9 mouse cellular contexts compared by ENCODE assay signal in the genomic region with DNA sequence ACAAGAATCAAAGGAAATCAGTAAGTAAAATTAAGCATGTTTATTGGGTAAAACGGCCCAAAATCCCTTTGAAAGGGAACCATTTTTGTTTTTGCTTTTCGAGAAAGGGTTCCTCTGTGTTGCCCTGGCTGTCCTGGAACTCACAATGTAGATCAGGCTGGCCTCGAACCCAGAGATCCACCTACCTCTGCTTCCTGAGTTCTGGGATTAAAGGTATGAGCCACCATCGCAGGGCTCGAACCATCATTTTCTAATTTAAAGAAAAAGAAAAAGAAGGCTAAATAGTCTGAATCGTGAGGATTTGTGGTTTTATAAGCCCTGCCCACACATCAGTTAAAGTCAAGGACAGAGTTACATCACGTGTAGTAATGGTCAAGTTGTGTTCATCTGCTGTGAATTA. TPM values are rescaled to one million over a fixed set of nuclear protein-coding genes. Genes with fewer than 3 reads are reported as not detected.
DNase-seq lines count a peak whose midpoint lies in the region; ATAC-seq lines count a peak whose summit lies in the region.
"Had no signal": no experiment of that assay in that cellular context is flagged by ENCODE, and none has a peak within 500 bp of the region (broad histone marks: within the 10 kb centered on the region; RNA-seq: fewer than 3 reads in every experiment).

No protein-coding gene starts in this region.

- H3K9ac ChIP-seq in forebrain, embryonic 15.5 days (replicated peaks): peak overlapping the region; percentile 88
- peak overlapping the region; percentile 96 for H3K9ac ChIP-seq in liver, embryonic 16.5 days (ENCODE audit: low read depth, low read length)

- no peaks in the 10 kb centered on the region for H3K27me3 ChIP-seq in forebrain, embryonic 15.5 days
- H3K27me3 ChIP-seq in liver, embryonic 16.5 days (ENCODE audit: control insufficient read depth, insufficient read depth, low read depth, low read length): no peaks in the 10 kb centered on the region
- H3K27me3 ChIP-seq: Patski had no signal

- intact Hi-C loops in heart, postnatal 36 days (cut with DNase I): loop anchor here (5.0 kb wide), 1 partner anchor 54 kb away; a partner anchor contains a TSS

- peaks cover 5% of the 10 kb centered on the region for H3K36me3 ChIP-seq in forebrain, embryonic 15.5 days
- peaks cover 15% of the 10 kb centered on the region for H3K36me3 ChIP-seq in liver, embryonic 16.5 days (ENCODE audit: control insufficient read depth, insufficient read depth)

- H3K9me3 ChIP-seq in forebrain, embryonic 15.5 days: no peaks in the 10 kb centered on the region
- H3K9me3 ChIP-seq in liver, embryonic 16.5 days (replicated peaks; ENCODE audit: control insufficient read depth, low read length): no peaks in the 10 kb centered on the region

- H3K4me2 ChIP-seq in forebrain, embryonic 15.5 days (replicated peaks): peak overlapping the region; percentile 66
- H3K4me2 ChIP-seq in liver, embryonic 16.5 days (ENCODE audit: low read depth, low read length): peak overlapping the region; percentile 83

- H3K4me1 ChIP-seq in forebrain, embryonic 15.5 days: peaks cover 39% of the 10 kb centered on the region
- H3K4me1 ChIP-seq in liver, embryonic 16.5 days (ENCODE audit: control insufficient read depth, low read depth, low read length): peaks cover 19% of the 10 kb centered on the region

- peak overlapping the region; percentile 91 for H3K4me3 ChIP-seq in forebrain, embryonic 15.5 days
- peak overlapping the region; percentile 96 for H3K4me3 ChIP-seq in liver, embryonic 16.5 days (ENCODE audit: low read depth, low read length)

- peak overlapping the region; percentile 97; the same call in 1 of the 2 replicates for H3K27ac ChIP-seq in forebrain, embryonic 15.5 days (replicated peaks)
- peak overlapping the region; percentile 98 for H3K27ac ChIP-seq in liver, embryonic 16.5 days (ENCODE audit: low read length)

- DNase-seq in heart, adult 11 months: peak; percentile 76
- DNase-seq in heart, postnatal 36 days: no peak
- DNase-seq in B cell, adult 2 months: peak; percentile 20
- no peak for DNase-seq in layer of hippocampus, postnatal 14 days (ENCODE audit: low spot score in 2 of 2)
- no peak for DNase-seq in cerebellum, adult 8-10 months
- no peak for DNase-seq in adrenal gland, adult 18-20 months (ENCODE audit: low spot score in 2 of 2)

- ATAC-seq in forebrain, embryonic 15.5 days (replicated peaks): no peak
- ATAC-seq in liver, embryonic 16.5 days (ENCODE audit: low read depth): no peak

- 47% methylated on average over 7 of the region's 7 CpGs for WGBS in forebrain, embryonic 15.5 days
- 19% methylated on average over 7 of the region's 7 CpGs for WGBS in liver, embryonic 16.5 days (ENCODE audit: insufficient replicate concordance)

RNA-seq across cellular contexts. Expression of a gene that starts 1.1 kb away (rescaled TPM):
- 10 to 100 TPM; 13.7 TPM for total RNA-seq in heart, postnatal 36 days (2021)
- polyA plus RNA-seq in forebrain, embryonic 15.5 days (2015; fragmentation: Nextera tagmentation; extraction: Ambion mirVana): 35.9 and 36.0 TPM in 2 replicates
- polyA plus RNA-seq in liver, embryonic 16.5 days (2015; fragmentation: Nextera tagmentation; extraction: Ambion mirVana): 10.9 and 11.9 TPM in 2 replicates
- total RNA-seq in layer of hippocampus, postnatal 14 days (2021): 10 to 100 TPM; 22.7 to 24.7 TPM
- 10 to 100 TPM; 18.9 to 26.9 TPM for total RNA-seq in adrenal gland, adult 18-20 months (2021)

RNA-seq across cellular contexts. Expression of a gene that starts 7.1 kb away (rescaled TPM):
- 10 to 100 TPM; 28.1 to 28.7 TPM for total RNA-seq in heart, postnatal 36 days (2021)
- not detected in 2 replicates for polyA plus RNA-seq in forebrain, embryonic 15.5 days (2015; fragmentation: Nextera tagmentation; extraction: Ambion mirVana)
- not detected in 2 replicates for polyA plus RNA-seq in liver, embryonic 16.5 days (2015; fragmentation: Nextera tagmentation; extraction: Ambion mirVana)
- under 1 TPM in 1 of 2 experiments, not detected in 1; 0.30 TPM for total RNA-seq in layer of hippocampus, postnatal 14 days (2021)
- under 1 TPM in 1 of 2 experiments, not detected in 1; 0.22 TPM for total RNA-seq in adrenal gland, adult 18-20 months (2021)

RNA-seq across cellular contexts. Expression of a gene that starts 31.4 kb away (rescaled TPM):
- 1 to 10 TPM; 6.8 to 8.0 TPM for total RNA-seq in heart, postnatal 36 days (2021)
- polyA plus RNA-seq in forebrain, embryonic 15.5 days (2015; fragmentation: Nextera tagmentation; extraction: Ambion mirVana): 16.6 and 17.4 TPM in 2 replicates
- polyA plus RNA-seq in liver, embryonic 16.5 days (2015; fragmentation: Nextera tagmentation; extraction: Ambion mirVana): 9.8 and 11.4 TPM in 2 replicates
- total RNA-seq in layer of hippocampus, postnatal 14 days (2021): 10 to 100 TPM; 10.7 to 12.8 TPM
- total RNA-seq in adrenal gland, adult 18-20 months (2021): 10 to 100 TPM; 12.5 to 14.1 TPM

RNA-seq across cellular contexts. Expression of a gene that starts 31.4 kb away (rescaled TPM):
- 10 to 100 TPM; 11.5 to 14.0 TPM for total RNA-seq in heart, postnatal 36 days (2021)
- polyA plus RNA-seq in forebrain, embryonic 15.5 days (2015; fragmentation: Nextera tagmentation; extraction: Ambion mirVana): 20.2 and 22.8 TPM in 2 replicates
- 1.5 and 1.6 TPM in 2 replicates for polyA plus RNA-seq in liver, embryonic 16.5 days (2015; fragmentation: Nextera tagmentation; extraction: Ambion mirVana)
- 10 to 100 TPM; 42.8 to 43.1 TPM for total RNA-seq in layer of hippocampus, postnatal 14 days (2021)
- total RNA-seq in adrenal gland, adult 18-20 months (2021): 10 to 100 TPM; 13.6 to 16.2 TPM

RNA-seq across cellular contexts. Expression of a gene that starts 53.7 kb away (rescaled TPM):
- total RNA-seq in heart, postnatal 36 days (2021): 10 to 100 TPM; 30.0 to 32.6 TPM
- 26.2 and 26.7 TPM in 2 replicates for polyA plus RNA-seq in forebrain, embryonic 15.5 days (2015; fragmentation: Nextera tagmentation; extraction: Ambion mirVana)
- polyA plus RNA-seq in liver, embryonic 16.5 days (2015; fragmentation: Nextera tagmentation; extraction: Ambion mirVana): 10.2 TPM in 2 replicates
- 10 to 100 TPM; 57.1 to 59.4 TPM for total RNA-seq in layer of hippocampus, postnatal 14 days (2021)
- 10 to 100 TPM; 38.0 to 54.8 TPM for total RNA-seq in adrenal gland, adult 18-20 months (2021)

Comparison
In these comparisons a context has a peak if more than half of its experiments do, and no peak if none do; other contexts are left out.
1. DNase-seq: peak in heart, adult 11 months (single experiment) and B cell, adult 2 months (2 of 2); none in heart, postnatal 36 days (0 of 2), layer of hippocampus, postnatal 14 days (0 of 2), cerebellum, adult 8-10 months (single experiment) and adrenal gland, adult 18-20 months (0 of 2).
2. RNA of a gene that starts 7.1 kb away (total RNA-seq): 28.1 to 28.7 TPM in heart, postnatal 36 days; 0.30 TPM in layer of hippocampus, postnatal 14 days and 0.22 TPM in adrenal gland, adult 18-20 months; every median in the first group is over 10 times any median in the second.